Mouse (Mus musculus) ES-E14 (cell line): ENCODE measurements at regions not wholly inside any gene's neighbourhood (a gene's known extent, or its start where the extent isn't known, plus 50 kb on each side); places are given as distances from the start of the nearest gene placed in this dataset.

ENCODE experiments used
- MAFK ChIP-seq: IDR thresholded peaks from 2 replicates; pipeline ENCODE4 v1.6.1; 2014; ENCODE audit warnings: mild to moderate bottlenecking, low read depth, low read length, inconsistent platforms; ENCODE audit not compliant: insufficient read depth
- ZC3H11A ChIP-seq: IDR thresholded peaks from 2 replicates; pipeline ENCODE4 v1.6.1; 2012; ENCODE audit warnings: low read depth, mild to moderate bottlenecking, inconsistent platforms, low read length, borderline replicate concordance
- ZNF384 ChIP-seq: IDR thresholded peaks from 2 replicates; pipeline ENCODE4 v1.6.1; 2012; ENCODE audit warnings: low read depth, low read length, inconsistent platforms

GRCm38 (mm10) chr13:60257878-60258277 is 80.7 kb upstream of the Gas1 start:
- TF ChIP-seq ZC3H11A (no peak), MAFK (no peak), ZNF384 (no peak)
